Comparison of ENCODE assay signal across 7 mouse cellular contexts in the genomic region with DNA sequence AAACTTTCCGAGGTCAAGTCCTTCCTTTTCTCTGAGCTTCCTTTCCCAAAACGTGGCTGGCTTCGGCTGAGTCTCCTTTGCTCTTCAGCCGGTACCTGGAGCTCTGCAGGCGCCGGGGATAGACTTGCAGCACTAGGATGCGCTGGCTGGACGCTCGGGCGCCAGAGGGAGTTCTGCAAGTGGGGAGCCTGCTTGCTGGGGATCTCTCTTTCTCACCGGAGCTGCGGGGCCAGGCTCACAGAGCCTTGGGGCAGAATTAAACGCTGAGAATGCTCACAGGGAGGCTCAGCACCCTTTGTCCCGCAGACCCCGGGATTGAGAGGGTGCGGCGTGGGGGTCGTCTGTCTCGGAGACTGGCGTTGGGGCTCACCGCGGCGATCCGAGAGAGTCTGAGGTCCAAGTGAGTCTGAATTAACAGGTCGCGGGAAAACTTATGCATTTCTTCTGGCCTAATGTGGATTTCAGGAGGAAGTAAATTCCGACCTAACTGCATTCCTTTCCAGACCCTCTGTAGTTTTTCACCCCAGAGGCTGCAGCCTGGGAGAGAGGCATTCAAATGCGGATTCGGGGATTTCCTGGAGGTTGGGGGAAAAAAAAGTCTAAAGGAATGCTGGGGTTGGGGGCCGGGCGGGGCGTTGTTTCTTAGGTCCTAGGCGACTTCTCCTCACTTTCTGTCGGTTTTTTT. TPM values are rescaled to one million over a fixed set of nuclear protein-coding genes. Genes with fewer than 3 reads are reported as not detected.
DNase-seq lines count a peak whose midpoint lies in the region; ATAC-seq and TF ChIP-seq lines count a peak whose summit lies in the region.

No protein-coding gene starts in this region.

- H3K36me3 ChIP-seq in kidney, embryonic 14.5 days (ENCODE audit: control insufficient read depth, insufficient read depth, low read length): no peaks in the 10 kb centered on the region
- no peaks in the 10 kb centered on the region for H3K36me3 ChIP-seq in liver, adult 2 months (ENCODE audit: control insufficient read depth, insufficient read depth, low read length)
- H3K36me3 ChIP-seq in neural tube, embryonic 11.5 days (ENCODE audit: control insufficient read depth, insufficient read depth, low read length): no peaks in the 10 kb centered on the region

- WGBS in kidney, embryonic 14.5 days: 1% methylated on average over 34 of the region's 34 CpGs
- under 1% methylated on average over 34 of the region's 34 CpGs for WGBS in liver, adult 2 months
- WGBS in neural tube, embryonic 11.5 days: under 1% methylated on average over 34 of the region's 34 CpGs

- TF ChIP-seq CTCF in liver, adult 2 months (IDR thresholded peaks at IDR 0.05; ENCODE audit: low read depth, low read length): peak; percentile 68

- H3K27ac ChIP-seq in kidney, embryonic 14.5 days (ENCODE audit: low read depth, low read length): peak overlapping the region; percentile 87
- H3K27ac ChIP-seq in liver, adult 2 months (replicated peaks; ENCODE audit: insufficient read depth, low read depth, low read length): no peak overlapping the region
- peak overlapping the region; percentile 71 for H3K27ac ChIP-seq in neural tube, embryonic 11.5 days (ENCODE audit: low read depth, low read length)

- no peak for ATAC-seq in kidney, embryonic 14.5 days (ENCODE audit: low FRiP score, low TSS enrichment)
- ATAC-seq in neural tube, embryonic 11.5 days (ENCODE audit: insufficient read depth, low FRiP score, low TSS enrichment): no peak

- H3K27me3 ChIP-seq in kidney, embryonic 14.5 days (ENCODE audit: control insufficient read depth, insufficient read depth, low read length): no peaks in the 10 kb centered on the region
- H3K27me3 ChIP-seq in liver, adult 2 months (ENCODE audit: control insufficient read depth, insufficient read depth, low read length): no peaks in the 10 kb centered on the region
- H3K27me3 ChIP-seq in neural tube, embryonic 11.5 days (ENCODE audit: control insufficient read depth, insufficient read depth, low read length): no peaks in the 10 kb centered on the region

- peak overlapping the region; percentile 80 for H3K4me2 ChIP-seq in kidney, embryonic 14.5 days (replicated peaks; ENCODE audit: low read depth, low read length)
- H3K4me2 ChIP-seq in neural tube, embryonic 11.5 days (ENCODE audit: low read depth): peak overlapping the region; percentile 56

- H3K9ac ChIP-seq in kidney, embryonic 14.5 days (ENCODE audit: low read depth, low read length): peak overlapping the region; percentile 79
- H3K9ac ChIP-seq in liver, adult 2 months (ENCODE audit: low read depth, low read length): peak overlapping the region; percentile 51
- peak overlapping the region; percentile 74 for H3K9ac ChIP-seq in neural tube, embryonic 11.5 days (ENCODE audit: low read length)

- no peak for TF ChIP-seq POLR2A in liver, adult 2 months (IDR thresholded peaks at IDR 0.05; ENCODE audit: extremely low read depth, insufficient read depth, low read length)

- DNase-seq in adrenal gland, postnatal 10 days: peak; percentile 79
- peak; percentile 78 for DNase-seq in embryo, embryonic 11 days
- peak; percentile 36 to 51 for DNase-seq in heart, adult 9 months (ENCODE audit: low spot score in 2 of 2)
- DNase-seq in liver, adult 2 months (ENCODE audit: extremely low read depth, low read depth, low spot score): peak; percentile 63
- DNase-seq in neural tube, embryonic 11.5 days (ENCODE audit: low spot score): peak; percentile 77
- DNase-seq in urinary bladder, postnatal 14 days (ENCODE audit: low spot score): peak; percentile 75

- H3K4me3 ChIP-seq in kidney, embryonic 14.5 days (ENCODE audit: low read length): peak overlapping the region; percentile 81
- peak overlapping the region; percentile 73 for H3K4me3 ChIP-seq in liver, adult 2 months (ENCODE audit: insufficient read depth, low read depth, low read length)
- H3K4me3 ChIP-seq in neural tube, embryonic 11.5 days (ENCODE audit: low read depth, low read length): peak overlapping the region; percentile 66

- H3K4me1 ChIP-seq in kidney, embryonic 14.5 days (ENCODE audit: control insufficient read depth, insufficient read depth, low read length): peaks cover 12% of the 10 kb centered on the region
- peaks cover 3% of the 10 kb centered on the region for H3K4me1 ChIP-seq in liver, adult 2 months (ENCODE audit: control insufficient read depth, insufficient read depth, low read length)
- peaks cover 3% of the 10 kb centered on the region; the same call in 1 of the 2 replicates for H3K4me1 ChIP-seq in neural tube, embryonic 11.5 days (ENCODE audit: control insufficient read depth, insufficient read depth, low read length)

- H3K79me2 ChIP-seq in liver, adult 2 months (ENCODE audit: control insufficient read depth, insufficient read depth, low read length): peaks cover 17% of the 10 kb centered on the region; the same call in 1 of the 2 replicates

- no peaks in the 10 kb centered on the region for H3K9me3 ChIP-seq in kidney, embryonic 14.5 days (ENCODE audit: control insufficient read depth, low read length)
- no peaks in the 10 kb centered on the region for H3K9me3 ChIP-seq in neural tube, embryonic 11.5 days (ENCODE audit: control insufficient read depth, low read length)

RNA-seq across cellular contexts. Expression of gene Fat1, which starts 2.0 kb away (rescaled TPM):
- 10 to 100 TPM; 49.8 to 60.2 TPM for total RNA-seq in adrenal gland, postnatal 10 days (2021)
- 22.2 and 39.7 TPM in 2 replicates for polyA plus RNA-seq in kidney, embryonic 14.5 days (2014; fragmentation: Nextera tagmentation; extraction: Ambion mirVana)
- total RNA-seq in liver, adult 2 months (2014; rRNA removed): 8.9 and 11.3 TPM in 2 replicates
- 8.7 and 9.6 TPM in 2 replicates for polyA plus RNA-seq in liver, adult 2 months (2012; rRNA removed)
- polyA plus RNA-seq in neural tube, embryonic 11.5 days (2014; fragmentation: Nextera tagmentation; extraction: Ambion mirVana): 23.3 and 23.4 TPM in 2 replicates
